Mouse (Mus musculus) cortical plate, adult 2 months (tissue): Measurements from ENCODE around the gene Chd3.

Experiments used
- CTCF ChIP-seq: fragments of 200-500 bp; IDR thresholded peaks from 2 replicates; pipeline ENCODE4 v1.5.1; 2011; ENCODE audit warnings: mild to moderate bottlenecking, control low read depth, low read length; ENCODE audit not compliant: insufficient read depth; ENCODE audit errors: extremely low read depth
- POLR2A ChIP-seq: fragments of 200-500 bp; IDR thresholded peaks from 2 replicates; pipeline ENCODE4 v1.6.1; 2011; ENCODE audit warnings: mild to moderate bottlenecking, low read length, control low read depth; ENCODE audit not compliant: insufficient read depth; ENCODE audit errors: extremely low read depth

DNA sequence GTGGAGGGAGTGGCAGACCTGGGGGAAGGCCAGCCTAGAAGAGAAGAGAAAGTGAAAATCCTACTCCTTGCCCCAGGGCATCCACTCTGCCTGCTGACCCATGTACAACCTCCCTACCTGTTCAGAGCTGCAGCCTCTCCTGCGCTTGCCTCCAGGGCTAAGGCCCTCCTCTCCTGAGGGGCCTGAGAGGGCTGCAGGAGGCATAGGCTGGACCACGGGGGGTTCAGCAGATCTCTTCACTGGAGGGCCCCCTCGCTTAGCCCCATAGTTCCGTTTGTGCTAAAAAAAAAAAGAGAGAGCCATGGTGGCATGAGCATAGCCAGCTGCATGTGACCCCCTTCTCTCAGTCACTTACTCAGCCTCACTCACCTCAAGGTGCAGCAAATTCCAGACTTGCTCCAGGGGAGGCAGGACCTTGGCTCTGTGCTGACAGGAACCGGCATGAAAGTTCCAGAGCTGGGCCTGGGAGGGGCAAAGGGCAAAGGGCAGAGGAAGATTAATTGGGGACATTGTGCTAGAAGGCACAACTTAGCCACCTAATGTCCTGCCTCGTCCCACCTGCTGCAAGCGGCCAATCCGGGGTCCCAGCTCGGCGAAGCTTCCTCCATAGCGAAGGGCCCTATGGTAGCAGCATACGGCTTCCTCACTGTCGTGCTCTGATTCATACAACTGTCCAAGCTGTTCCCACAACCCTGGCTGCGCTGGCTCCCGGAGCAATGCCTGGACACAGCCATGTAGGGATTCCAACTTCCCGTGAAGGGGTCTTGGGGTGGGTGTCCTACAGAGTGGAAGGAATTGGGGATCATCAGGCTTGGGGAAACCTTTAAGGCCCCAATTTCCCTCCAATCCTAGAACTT, 37.9 kb upstream of the Chd3 start:
- TF ChIP-seq CTCF (no peak), POLR2A (no peak)
